8 mouse cellular contexts compared by ENCODE assay signal in the genomic region with DNA sequence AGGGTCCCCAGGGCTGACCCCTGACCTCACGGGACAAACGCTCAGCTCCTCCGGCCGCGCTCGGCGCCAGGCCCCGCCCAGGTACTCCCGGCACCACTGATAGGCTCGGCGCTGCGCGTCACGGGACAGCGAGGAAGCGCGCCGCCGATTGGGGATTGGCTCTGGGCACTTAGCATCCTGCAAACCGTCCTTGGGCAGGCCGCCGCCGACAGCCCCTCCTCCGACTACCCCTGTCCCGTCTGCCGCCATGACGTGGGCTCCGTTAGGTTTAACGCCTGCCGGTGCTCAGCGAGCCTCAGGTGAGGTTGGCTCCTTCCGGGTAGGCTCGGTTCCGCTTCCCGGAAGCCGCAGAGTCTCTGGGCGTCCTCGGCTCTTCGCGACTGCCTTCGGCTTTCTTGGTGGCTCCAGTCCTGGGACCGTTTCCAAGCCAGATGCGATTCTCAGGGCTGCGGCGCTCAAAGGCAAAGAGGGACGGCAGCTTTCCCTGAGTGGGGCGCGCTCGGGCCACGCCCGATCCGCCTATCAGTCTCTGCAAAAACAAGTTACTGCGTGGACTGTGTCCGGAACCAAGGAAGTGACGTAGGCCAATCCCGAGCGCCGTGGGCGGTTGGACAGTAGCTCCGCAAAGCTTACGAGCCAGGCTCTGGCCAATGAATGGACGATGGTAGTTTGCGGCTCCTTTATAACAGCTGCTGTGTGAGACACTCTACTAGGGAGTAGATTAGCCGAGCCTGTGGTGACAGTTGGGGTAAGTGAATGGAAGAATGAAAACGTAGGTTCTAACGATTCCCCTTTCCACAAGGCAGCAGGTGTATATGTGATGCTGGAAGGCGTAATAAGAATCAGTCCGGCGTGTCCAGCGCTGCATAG. TPM values are rescaled to one million over a fixed set of nuclear protein-coding genes. Genes with fewer than 3 reads are reported as not detected.
A peak's percentile ranks its signal among the peaks of the same experiment; 100 is the strongest.
DNase-seq lines count a peak whose midpoint lies in the region; ATAC-seq and TF ChIP-seq lines count a peak whose summit lies in the region.

TSS of gene C730034F03Rik (plus strand) at position 238 of the 870 bp plus-strand sequence.
TSS of gene Gm44502 (minus strand) at position 345 of the 870 bp plus-strand sequence.
TSS of gene Chkb (minus strand) at position 557 of the 870 bp plus-strand sequence.

- H3K4me3 ChIP-seq in cortical plate, adult 2 months (ENCODE audit: insufficient read depth, low read length): peak within 1 kb of the TSS; percentile 84
- peak within 1 kb of the TSS; percentile 98 for H3K4me3 ChIP-seq in megakaryocyte, embryonic 14.5 days (replicated peaks)

- no peak for TF ChIP-seq CTCF in cortical plate, adult 2 months (IDR thresholded peaks at IDR 0.05; ENCODE audit: extremely low read depth, insufficient read depth, low read length)

- no peaks in the 10 kb centered on the region for H3K27me3 ChIP-seq in megakaryocyte, embryonic 14.5 days (replicated peaks)

- peak; percentile 84 to 91 for DNase-seq in gastrocnemius, adult 8-10 months (ENCODE audit: low spot score in 2 of 2)
- DNase-seq in hindlimb bud, embryonic 11.5 days (ENCODE audit: extremely low spot score, low read depth, low spot score): peak; percentile 86
- peak; percentile 87 to 97 for DNase-seq in left cerebral cortex, adult 8-10 months (ENCODE audit: low spot score in 2 of 2)
- DNase-seq in right cerebral cortex, postnatal 10 days (ENCODE audit: low spot score in 2 of 2): peak; percentile 96 to 98
- DNase-seq in urinary bladder, postnatal 25 days (ENCODE audit: low spot score): peak; percentile 79

- H3K4me1 ChIP-seq in cortical plate, adult 2 months (ENCODE audit: control insufficient read depth, insufficient read depth, low read length): no peaks in the 10 kb centered on the region; the same call in 1 of the 2 replicates
- peaks cover 42% of the 10 kb centered on the region for H3K4me1 ChIP-seq in megakaryocyte, embryonic 14.5 days

- H3K27ac ChIP-seq in cortical plate, adult 2 months (ENCODE audit: insufficient read depth, low read length): peak within 1 kb of the TSS; percentile 93

- ATAC-seq in activated CD4-positive, CD25-positive, alpha-beta regulatory T cell, adult 4 months: peak; percentile 92

- TF ChIP-seq POLR2A in cortical plate, adult 2 months (IDR thresholded peaks at IDR 0.05; ENCODE audit: extremely low read depth, insufficient read depth, low read length): peak; percentile 88

- peaks cover 35% of the 10 kb centered on the region for H3K36me3 ChIP-seq in megakaryocyte, embryonic 14.5 days (replicated peaks; ENCODE audit: low read length)

- H3K9me3 ChIP-seq in megakaryocyte, embryonic 14.5 days: no peaks in the 10 kb centered on the region

RNA-seq across cellular contexts. Expression of gene C730034F03Rik, which starts in this region (rescaled TPM):
- polyA plus RNA-seq in activated CD4-positive, CD25-positive, alpha-beta regulatory T cell, adult 4 months (2017; shearing (Covaris generic)): 1 to 10 TPM; 4.1 to 5.8 TPM
- polyA plus RNA-seq in cortical plate, adult 2 months (2012; rRNA removed): 2.8 and 3.2 TPM in 2 replicates
- total RNA-seq in gastrocnemius, adult 8-10 months (2022): under 1 TPM in 3 of 4 experiments, not detected in 1; 0.27 to 0.61 (median 0.31) TPM
- total RNA-seq in left cerebral cortex, adult 8-10 months (2022): 1 to 10 TPM; 1.4 to 2.2 (median 1.5) TPM
- not detected in 2 replicates for polyA plus RNA-seq in megakaryocyte, embryonic 14.5 days (2012; ENCODE audit: insufficient read depth, low replicate concordance)

RNA-seq across cellular contexts. Expression of gene Gm44502, which starts in this region (rescaled TPM):
- polyA plus RNA-seq in activated CD4-positive, CD25-positive, alpha-beta regulatory T cell, adult 4 months (2017; shearing (Covaris generic)): not detected
- polyA plus RNA-seq in cortical plate, adult 2 months (2012; rRNA removed): 0.08 and 0.21 TPM in 2 replicates
- total RNA-seq in gastrocnemius, adult 8-10 months (2022): 1 to 10 TPM in 2 of 4 experiments, under 1 TPM in 2; 0.81 to 2.2 (median 1.0) TPM
- total RNA-seq in left cerebral cortex, adult 8-10 months (2022): under 1 TPM in 1 of 4 experiments, not detected in 3; 0.37 TPM
- 0.13 and 0.50 TPM in 2 replicates for polyA plus RNA-seq in megakaryocyte, embryonic 14.5 days (2012; ENCODE audit: insufficient read depth, low replicate concordance)

RNA-seq across cellular contexts. Expression of gene Chkb, which starts in this region (rescaled TPM):
- polyA plus RNA-seq in activated CD4-positive, CD25-positive, alpha-beta regulatory T cell, adult 4 months (2017; shearing (Covaris generic)): 10 to 100 TPM; 50.7 to 55.4 TPM
- 60.0 and 66.7 TPM in 2 replicates for polyA plus RNA-seq in cortical plate, adult 2 months (2012; rRNA removed)
- total RNA-seq in gastrocnemius, adult 8-10 months (2022): 10 to 100 TPM; 23.3 to 25.8 (median 25.1) TPM
- total RNA-seq in left cerebral cortex, adult 8-10 months (2022): 10 to 100 TPM; 37.4 to 49.3 (median 42.9) TPM
- polyA plus RNA-seq in megakaryocyte, embryonic 14.5 days (2012; ENCODE audit: insufficient read depth, low replicate concordance): 27.6 and 63.0 TPM in 2 replicates

Comparison
In these comparisons a context has a peak if more than half of its experiments do, and no peak if none do; other contexts are left out.
1. Peak in every context shown above with its lines: DNase-seq, ATAC-seq, H3K4me3 ChIP-seq and H3K27ac ChIP-seq.